Mouse (Mus musculus): ENCODE data around the gene Rab29. TPM values are rescaled to one million over a fixed set of nuclear protein-coding genes. Genes with fewer than 3 reads are reported as not detected.

Rab29 gene
- polyA plus RNA-seq, 1 experiment = 7.3 TPM

- no peak for DNase-seq (ENCODE audit: low read depth)
- TF ChIP-seq POLR2A (IDR thresholded peaks at IDR 0.05; ENCODE audit: borderline replicate concordance, extremely low read depth, insufficient read depth, insufficient read length, poor library complexity, severe bottlenecking) (no peak), CTCF (IDR thresholded peaks at IDR 0.05; ENCODE audit: borderline replicate concordance, extremely low read depth, insufficient read depth, insufficient read length) (no peak)
Observed at GRCm38 (mm10) chr1:131866304-131866999, 572 bp upstream of the Rab29 start.

GRCm38 (mm10) chr1:131867946-131868290 lies 894 bp downstream of the Rab29 start:
- DNase-seq (ENCODE audit: low read depth) = no peak
- no peak for TF ChIP-seq POLR2A (IDR thresholded peaks at IDR 0.05; ENCODE audit: borderline replicate concordance, extremely low read depth, insufficient read depth, insufficient read length, poor library complexity, severe bottlenecking)
- no peak for TF ChIP-seq CTCF (IDR thresholded peaks at IDR 0.05; ENCODE audit: borderline replicate concordance, extremely low read depth, insufficient read depth, insufficient read length)

- TF ChIP-seq CTCF (IDR thresholded peaks at IDR 0.05; ENCODE audit: borderline replicate concordance, extremely low read depth, insufficient read depth, insufficient read length) (no peak), POLR2A (IDR thresholded peaks at IDR 0.05; ENCODE audit: borderline replicate concordance, extremely low read depth, insufficient read depth, insufficient read length, poor library complexity, severe bottlenecking) (no peak)
- no peak for DNase-seq (ENCODE audit: low read depth)
Observed at GRCm38 (mm10) chr1:131869561-131869960, 2.5 kb downstream of the Rab29 start.

- TF ChIP-seq POLR2A (IDR thresholded peaks at IDR 0.05; ENCODE audit: borderline replicate concordance, extremely low read depth, insufficient read depth, insufficient read length, poor library complexity, severe bottlenecking) (no peak), CTCF (IDR thresholded peaks at IDR 0.05; ENCODE audit: borderline replicate concordance, extremely low read depth, insufficient read depth, insufficient read length) (no peak)
- DNase-seq (ENCODE audit: low read depth) = no peak
Observed at GRCm38 (mm10) chr1:131872856-131873255, 5.8 kb downstream of the Rab29 start.

- no peak for TF ChIP-seq POLR2A (IDR thresholded peaks at IDR 0.05; ENCODE audit: borderline replicate concordance, extremely low read depth, insufficient read depth, insufficient read length, poor library complexity, severe bottlenecking)
- no peak for TF ChIP-seq CTCF (IDR thresholded peaks at IDR 0.05; ENCODE audit: borderline replicate concordance, extremely low read depth, insufficient read depth, insufficient read length)
Observed at GRCm38 (mm10) chr1:131879816-131880215, 12.8 kb downstream of the Rab29 start.

GRCm38 (mm10) chr1:131882787-131883186 lies 15.8 kb downstream of the Rab29 start:
- peak; percentile 7 for DNase-seq (ENCODE audit: low read depth)
- TF ChIP-seq POLR2A (IDR thresholded peaks at IDR 0.05; ENCODE audit: borderline replicate concordance, extremely low read depth, insufficient read depth, insufficient read length, poor library complexity, severe bottlenecking) (no peak), CTCF (IDR thresholded peaks at IDR 0.05; ENCODE audit: borderline replicate concordance, extremely low read depth, insufficient read depth, insufficient read length) (peak; percentile 37; the same call in 1 of the 2 replicates)

More at GRCm38 (mm10) chr1:131879816-131880215, 12.8 kb downstream of the Rab29 start:
- DNase-seq (ENCODE audit: low read depth) = no peak

- peak; percentile 44 for DNase-seq (ENCODE audit: low read depth)
- no peak for TF ChIP-seq POLR2A (IDR thresholded peaks at IDR 0.05; ENCODE audit: borderline replicate concordance, extremely low read depth, insufficient read depth, insufficient read length, poor library complexity, severe bottlenecking)
- TF ChIP-seq CTCF (IDR thresholded peaks at IDR 0.05; ENCODE audit: borderline replicate concordance, extremely low read depth, insufficient read depth, insufficient read length) = no peak
Observed at GRCm38 (mm10) chr1:131886173-131886572, 19.1 kb downstream of the Rab29 start.

- DNase-seq (ENCODE audit: low read depth) = peak; percentile 53
- no peak for TF ChIP-seq POLR2A (IDR thresholded peaks at IDR 0.05; ENCODE audit: borderline replicate concordance, extremely low read depth, insufficient read depth, insufficient read length, poor library complexity, severe bottlenecking)
- TF ChIP-seq CTCF (IDR thresholded peaks at IDR 0.05; ENCODE audit: borderline replicate concordance, extremely low read depth, insufficient read depth, insufficient read length) = no peak
Observed at GRCm38 (mm10) chr1:131886641-131887040, 19.6 kb downstream of the Rab29 start.

- TF ChIP-seq POLR2A (IDR thresholded peaks at IDR 0.05; ENCODE audit: borderline replicate concordance, extremely low read depth, insufficient read depth, insufficient read length, poor library complexity, severe bottlenecking) = no peak
- TF ChIP-seq CTCF (IDR thresholded peaks at IDR 0.05; ENCODE audit: borderline replicate concordance, extremely low read depth, insufficient read depth, insufficient read length) = no peak
- DNase-seq (ENCODE audit: low read depth) = no peak
Observed at GRCm38 (mm10) chr1:131890043-131890658, 23.1 kb downstream of the Rab29 start.

GRCm38 (mm10) chr1:131891436-131891835 lies 24.4 kb downstream of the Rab29 start:
- no peak for TF ChIP-seq CTCF (IDR thresholded peaks at IDR 0.05; ENCODE audit: borderline replicate concordance, extremely low read depth, insufficient read depth, insufficient read length)
- TF ChIP-seq POLR2A (IDR thresholded peaks at IDR 0.05; ENCODE audit: borderline replicate concordance, extremely low read depth, insufficient read depth, insufficient read length, poor library complexity, severe bottlenecking) = no peak
- DNase-seq (ENCODE audit: low read depth) = no peak

- no peak for DNase-seq (ENCODE audit: low read depth)
- no peak for TF ChIP-seq POLR2A (IDR thresholded peaks at IDR 0.05; ENCODE audit: borderline replicate concordance, extremely low read depth, insufficient read depth, insufficient read length, poor library complexity, severe bottlenecking)
- TF ChIP-seq CTCF (IDR thresholded peaks at IDR 0.05; ENCODE audit: borderline replicate concordance, extremely low read depth, insufficient read depth, insufficient read length) = no peak
Observed at GRCm38 (mm10) chr1:131902679-131903078, 35.7 kb downstream of the Rab29 start.

- no peak for DNase-seq (ENCODE audit: low read depth)
- TF ChIP-seq POLR2A (IDR thresholded peaks at IDR 0.05; ENCODE audit: borderline replicate concordance, extremely low read depth, insufficient read depth, insufficient read length, poor library complexity, severe bottlenecking) (no peak), CTCF (IDR thresholded peaks at IDR 0.05; ENCODE audit: borderline replicate concordance, extremely low read depth, insufficient read depth, insufficient read length) (no peak)
Observed at GRCm38 (mm10) chr1:131903251-131903650, 36.2 kb downstream of the Rab29 start.

All from brain, embryonic 14.5 days (tissue).